ENCODE assay signal across 25 mouse cellular contexts in the genomic region with DNA sequence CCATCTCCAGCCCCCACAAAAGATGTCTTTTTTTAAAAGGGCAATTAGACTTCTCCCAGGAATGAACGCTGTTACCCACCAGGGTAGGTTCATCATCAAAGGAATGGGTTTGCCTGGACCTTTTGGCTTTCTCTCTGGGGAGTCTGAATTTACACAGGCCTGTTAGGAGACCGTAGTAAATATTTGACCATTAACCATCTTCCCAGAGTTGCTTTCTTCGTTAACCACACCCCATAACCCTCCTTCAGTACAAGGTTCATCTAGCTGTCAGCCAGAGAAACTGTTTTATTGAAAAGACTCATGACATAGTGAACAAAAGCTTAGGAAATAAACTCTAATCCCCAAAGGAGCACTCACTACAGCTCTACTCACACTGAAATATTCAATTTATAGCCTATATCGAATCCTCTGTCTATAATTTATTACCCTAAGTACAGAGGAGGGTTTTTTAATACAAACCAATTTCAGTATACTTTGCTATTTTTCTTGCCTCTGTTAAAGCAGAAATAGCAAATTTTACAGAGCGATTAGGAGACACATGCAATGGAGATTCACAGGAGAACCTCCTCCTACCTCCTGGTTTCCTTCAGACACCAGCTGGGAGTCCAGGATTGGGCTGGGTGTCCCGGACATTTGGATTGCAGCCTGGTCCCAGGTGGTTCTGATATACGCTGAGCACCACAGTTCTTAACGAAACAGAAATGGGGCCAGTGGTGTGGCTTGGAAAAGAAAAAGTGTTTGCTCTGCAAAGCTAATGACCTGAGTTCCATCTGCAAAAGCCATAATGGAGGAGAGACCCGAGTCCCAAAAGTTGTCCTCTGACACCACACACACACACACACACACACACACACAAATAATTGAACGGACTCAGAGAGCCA. TPM values are rescaled to one million over a fixed set of nuclear protein-coding genes. Genes with fewer than 3 reads are reported as not detected.
DNase-seq lines count a peak whose midpoint lies in the region; ATAC-seq and TF ChIP-seq lines count a peak whose summit lies in the region.
"Had no signal": no experiment of that assay in that cellular context is flagged by ENCODE, and none has a peak within 500 bp of the region (broad histone marks: within the 10 kb centered on the region; RNA-seq: fewer than 3 reads in every experiment).

No protein-coding gene starts in this region.

- no peaks in the 10 kb centered on the region for H3K27me3 ChIP-seq in intestine, embryonic 15.5 days (replicated peaks)
- no peaks in the 10 kb centered on the region for H3K27me3 ChIP-seq in kidney, embryonic 14.5 days (ENCODE audit: control insufficient read depth, insufficient read depth, low read length)
- H3K27me3 ChIP-seq in limb, embryonic 14.5 days (ENCODE audit: control insufficient read depth, insufficient read depth, low read length): no peaks in the 10 kb centered on the region
- H3K27me3 ChIP-seq: lung, embryonic 15.5 days; midbrain, embryonic 15.5 days; neural tube, embryonic 13.5 days; Patski had no signal

- no peak overlapping the region for H3K9ac ChIP-seq in intestine, embryonic 15.5 days
- H3K9ac ChIP-seq in kidney, embryonic 14.5 days (ENCODE audit: low read depth, low read length): no peak overlapping the region
- no peak overlapping the region for H3K9ac ChIP-seq in limb, embryonic 14.5 days (ENCODE audit: low read depth, low read length, severe bottlenecking)
- H3K9ac ChIP-seq: liver, embryonic 15.5 days; lung, embryonic 15.5 days; midbrain, embryonic 15.5 days; neural tube, embryonic 13.5 days had no signal

- no peaks in the 10 kb centered on the region for H3K36me3 ChIP-seq in intestine, embryonic 15.5 days
- H3K36me3 ChIP-seq in kidney, embryonic 14.5 days (ENCODE audit: control insufficient read depth, insufficient read depth, low read length): no peaks in the 10 kb centered on the region
- H3K36me3 ChIP-seq in limb, embryonic 14.5 days (ENCODE audit: control insufficient read depth, insufficient read depth, low read length): no peaks in the 10 kb centered on the region
- H3K36me3 ChIP-seq: forebrain, embryonic 10.5 days; G1E; heart, embryonic 10.5 days; hindbrain, embryonic 10.5 days; liver, embryonic 15.5 days; lung, embryonic 15.5 days; midbrain, embryonic 15.5 days; neural tube, embryonic 13.5 days had no signal

- peaks cover 18% of the 10 kb centered on the region for H3K4me1 ChIP-seq in intestine, embryonic 15.5 days (replicated peaks)
- no peaks in the 10 kb centered on the region for H3K4me1 ChIP-seq in kidney, embryonic 14.5 days (ENCODE audit: control insufficient read depth, insufficient read depth, low read length)
- H3K4me1 ChIP-seq in limb, embryonic 14.5 days (ENCODE audit: control insufficient read depth, insufficient read depth, low read length): 0 out of 2 replicates have a peak, but pooled peaks cover 3% of the 10 kb centered on the region
- H3K4me1 ChIP-seq: heart, embryonic 10.5 days; lung, embryonic 15.5 days; megakaryocyte, embryonic 14.5 days; midbrain, embryonic 15.5 days had no signal

- H3K4me3 ChIP-seq in intestine, embryonic 15.5 days (replicated peaks): no peak overlapping the region
- H3K4me3 ChIP-seq in kidney, embryonic 14.5 days (ENCODE audit: low read length): no peak overlapping the region
- no peak overlapping the region for H3K4me3 ChIP-seq in limb, embryonic 14.5 days (replicated peaks; ENCODE audit: low read length)
- H3K4me3 ChIP-seq: forebrain, embryonic 10.5 days; heart, embryonic 10.5 days; hindbrain, embryonic 10.5 days; liver, embryonic 15.5 days; lung, embryonic 15.5 days; megakaryocyte, embryonic 14.5 days; midbrain, embryonic 15.5 days; neural tube, embryonic 13.5 days had no signal

- TF ChIP-seq POLR2A in limb, embryonic 14.5 days (IDR thresholded peaks at IDR 0.05; ENCODE audit: borderline replicate concordance, extremely low read depth, insufficient read depth, insufficient read length): no peak

- peak overlapping the region; percentile 80 for H3K27ac ChIP-seq in intestine, embryonic 15.5 days
- H3K27ac ChIP-seq in kidney, embryonic 14.5 days (ENCODE audit: low read depth, low read length): peak overlapping the region; percentile 13; the same call in 1 of the 2 replicates
- H3K27ac ChIP-seq in limb, embryonic 14.5 days (replicated peaks; ENCODE audit: low read depth, low read length): no peak overlapping the region
- H3K27ac ChIP-seq: forebrain, embryonic 10.5 days; heart, embryonic 10.5 days; hindbrain, embryonic 10.5 days; hindbrain, postnatal 0 days; liver, embryonic 15.5 days; lung, embryonic 15.5 days; midbrain, embryonic 15.5 days; neural tube, embryonic 13.5 days had no signal

- 40% methylated on average over 10 of the region's 10 CpGs for WGBS in intestine, embryonic 15.5 days
- 47% methylated on average over 10 of the region's 10 CpGs for WGBS in kidney, embryonic 14.5 days
- 28% methylated on average over 10 of the region's 10 CpGs for WGBS in limb, embryonic 14.5 days

- no peaks in the 10 kb centered on the region for H3K9me3 ChIP-seq in intestine, embryonic 15.5 days
- no peaks in the 10 kb centered on the region for H3K9me3 ChIP-seq in kidney, embryonic 14.5 days (ENCODE audit: control insufficient read depth, low read length)
- H3K9me3 ChIP-seq in limb, embryonic 14.5 days (ENCODE audit: control insufficient read depth, low read length): no peaks in the 10 kb centered on the region
- H3K9me3 ChIP-seq: forebrain, embryonic 10.5 days; G1E; heart, embryonic 10.5 days; hindbrain, embryonic 10.5 days; liver, embryonic 15.5 days; lung, embryonic 15.5 days; megakaryocyte, embryonic 14.5 days; midbrain, embryonic 15.5 days; neural tube, embryonic 13.5 days had no signal

- ATAC-seq in intestine, embryonic 15.5 days: peak; percentile 84
- no peak; the same call in 1 of the 2 replicates for ATAC-seq in kidney, embryonic 14.5 days (ENCODE audit: low FRiP score, low TSS enrichment)
- ATAC-seq in limb, embryonic 14.5 days (ENCODE audit: low FRiP score, low read depth): peak; percentile 81
- ATAC-seq: hindbrain, postnatal 0 days; midbrain, embryonic 15.5 days; Patski had no signal

- DNase-seq in kidney, adult 9 months: peak; percentile 82
- no peak for DNase-seq in kidney, postnatal 25 days
- peak; percentile 87 for DNase-seq in limb, embryonic 14.5 days (ENCODE audit: low spot score)
- no peak for DNase-seq in heart, postnatal 4 days
- DNase-seq in thymus, postnatal 25 days: no peak
- no peak for DNase-seq in embryo, embryonic 9.5 days (ENCODE audit: extremely low spot score)
- DNase-seq: adrenal gland, postnatal 36 days; B cell, adult 2 months; cerebellum, adult 9-10 months; lung, postnatal 36 days; retina, postnatal 1 day; right cerebral cortex, postnatal 25 days had no signal

- H3K4me2 ChIP-seq in intestine, embryonic 15.5 days (replicated peaks): no peak overlapping the region
- no peak overlapping the region for H3K4me2 ChIP-seq in kidney, embryonic 14.5 days (replicated peaks; ENCODE audit: low read depth, low read length)
- no peak overlapping the region for H3K4me2 ChIP-seq in limb, embryonic 14.5 days (replicated peaks; ENCODE audit: low read depth, low read length, severe bottlenecking)
- H3K4me2 ChIP-seq: liver, embryonic 15.5 days; lung, embryonic 15.5 days; midbrain, embryonic 15.5 days; neural tube, embryonic 13.5 days had no signal

RNA-seq across cellular contexts. Expression of a gene that starts 56.1 kb away (rescaled TPM):
- polyA plus RNA-seq in intestine, embryonic 15.5 days (2015; fragmentation: Nextera tagmentation; extraction: Ambion mirVana): 3.3 and 3.7 TPM in 2 replicates
- polyA plus RNA-seq in kidney, embryonic 14.5 days (2014; fragmentation: Nextera tagmentation; extraction: Ambion mirVana): 5.6 and 6.0 TPM in 2 replicates
- 11.7 and 12.2 TPM in 2 replicates for polyA plus RNA-seq in limb, embryonic 14.5 days (2012; rRNA removed)
- 4.0 and 4.8 TPM in 2 replicates for polyA plus RNA-seq in limb, embryonic 14.5 days (2014; fragmentation: Nextera tagmentation; extraction: Ambion mirVana)
- total RNA-seq in heart, postnatal 4 days (2021): 10 to 100 TPM; 18.8 to 19.3 TPM

Comparison
In these comparisons a context has a peak if more than half of its experiments do, and no peak if none do; other contexts are left out.
1. DNase-seq: peak in kidney, adult 9 months (single experiment) and limb, embryonic 14.5 days (single experiment); none in kidney, postnatal 25 days (0 of 2), heart, postnatal 4 days (single experiment), thymus, postnatal 25 days (single experiment) and embryo, embryonic 9.5 days (single experiment).